Mouse (Mus musculus) R1 (cell line): Measurements from ENCODE around the gene Olfr601.
"Not testable (repeated sequence)": the region's sequence is repeated elsewhere in the genome, so short reads cannot be mapped to it uniquely, and the experiment has no call there.

Source experiments
- DNase-seq: peaks from one replicate; pipeline ENCODE4 v3.0.0-alpha.2; 2018; ENCODE audit warnings: low read depth, low spot score

Olfr601 gene

DNA sequence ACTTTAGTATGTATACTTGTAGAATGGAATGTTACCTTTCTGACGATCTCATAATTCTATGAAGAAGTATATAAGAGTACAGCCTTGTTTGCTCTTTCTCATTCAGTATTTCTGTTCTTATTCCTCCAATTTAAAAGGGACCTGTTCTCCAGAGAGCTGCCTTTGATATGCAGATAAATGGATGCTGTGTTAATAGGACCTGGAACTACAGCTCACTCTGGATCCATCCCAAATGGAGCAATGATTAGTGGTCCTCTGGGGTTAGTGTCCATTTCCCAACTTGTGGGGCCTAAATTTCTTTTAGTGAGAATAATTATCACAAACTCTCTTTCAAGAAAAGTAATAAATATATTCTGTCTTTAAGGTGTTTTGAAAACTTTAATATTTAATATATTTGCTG lies at the start of gene Olfr601:
TSS of gene Olfr601 (minus strand) at position 101 of the 400 bp plus-strand sequence.
- no peak for DNase-seq

DNA sequence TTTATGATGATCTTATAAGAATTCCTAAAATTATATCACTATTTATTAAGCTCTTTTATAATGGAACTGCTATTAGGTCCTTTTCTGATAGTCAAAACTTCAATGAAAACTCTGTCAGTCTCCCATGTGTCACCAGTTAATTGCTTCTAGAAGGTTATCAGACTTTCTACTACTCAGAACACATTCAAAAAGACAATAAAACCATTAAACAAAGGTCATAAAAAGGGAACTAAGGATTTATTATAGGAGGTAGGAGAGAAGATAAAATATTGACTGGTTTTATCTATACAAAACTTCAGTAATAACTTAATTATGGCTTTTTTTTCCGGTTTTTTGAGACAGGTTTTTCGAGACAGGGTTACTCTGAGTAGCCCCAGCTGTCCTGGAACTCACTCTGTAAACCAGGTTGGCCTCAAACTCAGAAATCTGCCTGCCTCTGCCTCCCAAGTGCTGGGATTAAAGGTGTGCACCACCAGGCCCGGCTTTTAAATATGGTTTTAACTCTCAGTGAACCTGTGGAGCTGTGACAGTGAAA lies 44.1 kb upstream of the Olfr601 start:
- not testable (repeated sequence) for DNase-seq

DNA sequence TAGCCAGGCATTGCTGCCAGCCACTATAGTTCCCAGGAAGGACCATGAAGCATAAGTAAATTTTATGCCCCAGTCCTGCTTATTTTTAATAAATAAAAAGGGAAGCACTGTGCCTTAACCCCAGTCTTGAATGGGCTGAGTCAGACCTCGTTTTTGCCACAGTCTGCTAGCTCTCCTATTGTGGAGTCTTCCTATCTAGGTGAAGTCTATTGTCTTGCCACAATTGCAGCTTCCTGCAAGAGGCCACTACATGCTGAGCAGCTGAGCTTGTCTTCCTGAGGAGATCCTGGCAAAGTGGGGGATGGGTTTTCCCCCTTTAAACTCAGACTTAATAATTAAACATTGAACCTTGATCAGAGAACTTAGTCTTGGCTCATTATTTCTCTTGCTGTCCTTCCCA lies 36.5 kb upstream of the Olfr601 start:
- peak; percentile 92 for DNase-seq

DNA sequence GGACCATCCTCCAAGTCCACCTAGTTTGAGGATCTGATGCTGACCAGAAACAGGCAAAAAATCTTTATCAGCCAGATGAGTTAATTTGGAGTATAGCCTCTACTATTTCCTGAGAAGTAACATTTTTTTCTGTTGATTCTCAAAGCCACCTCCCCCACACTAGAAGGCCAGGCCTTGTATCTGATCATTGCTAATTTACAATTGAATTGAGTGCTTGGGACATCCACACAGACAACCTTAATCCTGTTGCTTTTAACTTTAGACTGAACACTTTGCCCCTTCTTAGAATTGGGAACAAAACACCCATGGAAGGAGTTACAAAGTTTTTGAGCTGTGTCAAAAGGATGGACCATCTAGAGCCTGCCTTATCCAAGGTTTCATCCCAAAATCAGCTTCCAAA lies 35.3 kb upstream of the Olfr601 start:
- DNase-seq, result peak; percentile 64

DNA sequence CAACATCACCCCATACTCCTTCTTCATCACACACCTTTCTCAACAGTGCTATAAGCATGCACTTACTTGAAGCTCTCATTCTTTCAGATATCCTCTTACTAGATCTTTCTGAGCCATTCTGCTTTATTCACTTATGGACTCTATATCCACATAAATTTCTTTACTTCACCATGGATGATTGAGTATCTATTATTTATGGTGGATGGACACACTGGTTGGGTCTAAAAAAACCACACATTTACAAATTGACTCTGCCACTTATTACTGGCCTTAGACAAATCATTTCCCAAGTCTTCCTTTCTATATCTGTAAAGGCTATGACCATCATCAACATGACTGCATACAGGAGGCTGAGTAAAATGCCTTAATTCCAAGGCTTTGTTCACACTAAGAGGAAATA lies 23.6 kb upstream of the Olfr601 start, which contains the start of gene Olfr603:
TSS of gene Olfr603 (minus strand) at position 101 of the 400 bp plus-strand sequence.
- DNase-seq, result no peak

DNA sequence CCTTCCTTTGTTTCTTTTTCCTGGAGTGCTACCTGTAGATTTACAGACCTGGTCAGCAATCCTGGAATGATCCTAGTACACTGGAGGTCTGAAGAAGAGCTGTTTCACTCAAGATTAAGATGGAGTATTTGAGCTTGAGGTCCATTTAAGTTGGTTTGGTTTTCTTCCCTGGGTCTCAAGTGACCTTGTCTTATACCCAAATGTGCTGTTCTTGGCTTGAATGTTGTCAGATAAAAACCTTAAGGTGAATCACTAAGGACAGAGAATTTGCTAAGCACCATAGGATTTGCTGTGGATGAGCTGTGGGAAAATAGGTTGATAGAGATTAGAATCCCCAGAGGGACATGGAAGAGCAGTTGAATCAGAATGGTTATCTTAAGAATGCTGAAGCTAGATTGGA lies 12.9 kb downstream of the Olfr601 start, which contains the start of gene Olfr600:
TSS of gene Olfr600 (minus strand) at position 101 of the 400 bp plus-strand sequence.
- DNase-seq, result no peak

DNA sequence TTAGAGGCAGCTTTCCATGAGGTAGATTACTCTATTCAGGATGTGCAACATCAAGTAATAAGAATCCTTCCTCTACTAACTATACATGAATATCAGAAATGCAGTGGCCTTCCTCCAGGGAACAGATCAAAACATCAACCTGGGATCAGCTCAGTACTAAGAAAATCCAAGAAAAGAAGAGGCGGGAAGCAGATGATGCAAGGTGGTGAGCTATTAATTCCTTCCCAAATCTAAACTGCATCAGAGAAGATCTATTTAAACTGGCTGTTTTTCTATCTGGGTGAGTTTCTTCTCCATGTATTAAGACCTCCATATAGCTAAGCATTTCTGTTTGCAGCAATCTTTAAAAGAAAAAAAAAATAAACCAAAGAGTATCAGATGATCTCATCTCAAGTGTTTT lies 26.8 kb downstream of the Olfr601 start, which contains the start of gene Olfr599:
TSS of gene Olfr599 (plus strand) at position 301 of the 400 bp plus-strand sequence.
- DNase-seq, result no peak

DNA sequence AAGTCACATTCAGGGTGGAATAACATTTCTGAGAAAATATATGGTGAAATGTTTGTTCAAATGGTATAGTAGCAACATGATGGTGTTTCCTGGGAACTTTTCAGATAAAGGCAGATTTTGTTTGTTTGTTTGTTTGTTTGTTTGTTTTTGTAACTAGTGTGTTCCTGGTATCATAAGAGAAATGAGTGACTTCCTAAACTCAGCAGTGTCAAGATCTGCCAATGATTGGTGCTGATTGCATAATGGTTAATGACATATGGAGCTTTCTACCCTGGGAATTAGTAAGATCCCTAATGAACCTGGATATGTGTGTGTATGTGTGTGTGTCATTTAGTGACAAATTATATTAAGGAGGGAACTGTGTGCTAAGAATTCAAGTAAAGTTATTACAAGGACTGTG lies 39.2 kb downstream of the Olfr601 start, which contains the start of gene Olfr598:
TSS of gene Olfr598 (plus strand) at position 301 of the 400 bp plus-strand sequence.
- DNase-seq, result no peak

DNA sequence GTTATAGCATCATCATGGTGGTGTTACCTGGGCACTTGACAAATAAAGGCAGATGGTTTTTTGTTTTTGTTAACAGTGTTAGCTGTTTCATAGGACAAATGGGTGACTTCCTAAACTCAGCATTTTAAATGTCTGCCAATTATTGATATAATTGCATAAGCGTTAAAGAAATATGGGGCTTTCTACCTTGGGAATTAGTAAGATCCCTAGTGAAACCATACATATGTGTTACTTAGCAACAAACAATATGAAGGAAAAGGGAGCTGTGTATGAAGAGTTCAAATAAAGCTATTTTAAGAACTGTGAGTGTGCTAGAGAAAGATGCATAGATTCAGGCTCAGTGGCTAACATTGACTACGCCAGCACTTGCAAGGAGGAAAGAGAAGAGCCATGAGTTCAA lies 46.4 kb downstream of the Olfr601 start, which contains the start of gene Olfr597:
TSS of gene Olfr597 (plus strand) at position 301 of the 400 bp plus-strand sequence.
- DNase-seq, result not testable (repeated sequence)
